Mouse (Mus musculus): Measurements from ENCODE around the gene Slc22a23. TPM values are rescaled to one million over a fixed set of nuclear protein-coding genes. Genes with fewer than 3 reads are reported as not detected.

Slc22a23 gene
- total and polyA plus RNA-seq, 2 experiments from 2014 or later, result 10.3 to 87.9 TPM

- H3K9me3 ChIP-seq (ENCODE audit: low read length), result no peaks in the 10 kb centered on the region
- ATAC-seq (0 out of 2 replicates have a peak, but pooled peaks have one; percentile 5), DNase-seq (no peak)
- no peak overlapping the region for H3K9ac ChIP-seq
- no peak overlapping the region for H3K27ac ChIP-seq (ENCODE audit: low read depth, low read length)
- peaks cover 13% of the 10 kb centered on the region; the same call in 1 of the 2 replicates for H3K4me1 ChIP-seq (ENCODE audit: insufficient read depth)
- H3K27me3 ChIP-seq (ENCODE audit: insufficient read depth, low read length), result no peaks in the 10 kb centered on the region
- H3K4me2 ChIP-seq (ENCODE audit: low read depth), result no peak overlapping the region
- no peak for TF ChIP-seq CTCF (IDR thresholded peaks at IDR 0.05; ENCODE audit: low read depth)
- no peaks in the 10 kb centered on the region for H3K36me3 ChIP-seq (ENCODE audit: insufficient read depth)
- no peak overlapping the region for H3K4me3 ChIP-seq (ENCODE audit: low read depth, low read length)
- WGBS, result 35% methylated on average over 12 of the region's 12 CpGs
These were observed 117.0 kb downstream of the Slc22a23 start for GRCm38 (mm10) chr13:34227720-34228661.

DNA sequence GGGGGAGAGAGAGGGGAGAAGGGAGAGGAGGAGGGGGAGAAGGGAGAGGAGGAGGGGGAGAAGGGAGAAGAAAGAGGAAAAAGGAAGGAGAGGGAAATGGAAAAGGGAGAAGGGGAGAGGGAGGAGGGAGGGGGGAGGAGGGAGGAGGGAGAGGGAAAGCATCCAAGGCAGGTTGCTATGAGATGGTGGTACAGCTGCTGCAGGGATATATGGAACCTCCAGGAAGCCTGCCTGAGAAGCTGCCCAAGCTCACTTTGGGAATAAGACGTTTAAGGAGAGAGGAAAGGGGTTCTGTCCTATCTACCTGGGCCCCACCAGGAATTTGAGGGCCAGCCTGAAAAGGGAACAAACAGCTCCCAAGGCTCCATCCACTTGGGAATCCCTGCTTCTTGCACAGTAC, 118.0 kb downstream of the Slc22a23 start:
- no peaks in the 10 kb centered on the region for H3K27me3 ChIP-seq (ENCODE audit: insufficient read depth, low read length)
- no peak overlapping the region for H3K27ac ChIP-seq (ENCODE audit: low read depth, low read length)
- ATAC-seq, result no peak
- WGBS, result 8% methylated on average over 1 of the region's 1 CpGs
- H3K4me1 ChIP-seq (ENCODE audit: insufficient read depth), result peaks cover 15% of the 10 kb centered on the region; the same call in 1 of the 2 replicates
- TF ChIP-seq CTCF (IDR thresholded peaks at IDR 0.05; ENCODE audit: low read depth), result no peak
- peak; percentile 22 for DNase-seq
- H3K4me3 ChIP-seq (ENCODE audit: low read depth, low read length), result no peak overlapping the region
- H3K9me3 ChIP-seq (ENCODE audit: low read length), result no peaks in the 10 kb centered on the region
- H3K4me2 ChIP-seq (ENCODE audit: low read depth), result no peak overlapping the region
- no peaks in the 10 kb centered on the region for H3K36me3 ChIP-seq (ENCODE audit: insufficient read depth)
- no peak overlapping the region for H3K9ac ChIP-seq

DNA sequence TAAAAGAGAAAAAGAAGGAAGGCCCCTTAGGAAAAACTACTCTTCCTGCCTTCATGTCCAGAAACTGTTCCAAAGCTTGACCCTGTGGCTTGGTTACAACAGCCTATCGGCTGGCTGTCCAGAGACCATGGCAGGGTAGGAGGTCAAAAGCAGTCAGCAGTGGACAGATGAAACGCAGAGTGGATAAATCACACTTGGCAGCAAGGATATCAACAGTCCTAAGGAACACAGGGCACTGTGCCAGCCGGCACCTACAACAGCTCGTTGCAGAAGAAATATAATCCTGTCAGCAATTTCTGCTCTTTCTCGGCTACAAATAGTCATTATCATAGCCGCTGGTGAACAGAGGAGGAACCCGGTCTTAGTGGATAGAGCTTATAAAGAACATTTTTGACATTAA, 122.0 kb downstream of the Slc22a23 start:
- H3K4me2 ChIP-seq (ENCODE audit: low read depth), result no peak overlapping the region
- no peaks in the 10 kb centered on the region for H3K27me3 ChIP-seq (ENCODE audit: insufficient read depth, low read length)
- H3K27ac ChIP-seq (ENCODE audit: low read depth, low read length), result no peak overlapping the region
- DNase-seq (no peak), ATAC-seq (no peak)
- peaks cover 9% of the 10 kb centered on the region; the same call in 1 of the 2 replicates for H3K36me3 ChIP-seq (ENCODE audit: insufficient read depth)
- peaks cover 12% of the 10 kb centered on the region; the same call in 1 of the 2 replicates for H3K4me1 ChIP-seq (ENCODE audit: insufficient read depth)
- TF ChIP-seq CTCF (IDR thresholded peaks at IDR 0.05; ENCODE audit: low read depth), result no peak
- H3K9ac ChIP-seq, result no peak overlapping the region
- H3K9me3 ChIP-seq (ENCODE audit: low read length), result no peaks in the 10 kb centered on the region
- whole genome bisulfite sequencing, result 19% methylated on average over 7 of the region's 7 CpGs
- no peak overlapping the region for H3K4me3 ChIP-seq (ENCODE audit: low read depth, low read length)

GRCm38 (mm10) chr13:34219728-34220127, 125.3 kb downstream of the Slc22a23 start:
- Histone ChIP-seq H3K27ac (ENCODE audit: low read depth, low read length) (no peak overlapping the region), H3K9ac (no peak overlapping the region), H3K4me3 (ENCODE audit: low read depth, low read length) (no peak overlapping the region), H3K36me3 (ENCODE audit: insufficient read depth) (peaks cover 9% of the 10 kb centered on the region; the same call in 1 of the 2 replicates), H3K4me1 (ENCODE audit: insufficient read depth) (peaks cover 9% of the 10 kb centered on the region; the same call in 1 of the 2 replicates), H3K27me3 (ENCODE audit: insufficient read depth, low read length) (no peaks in the 10 kb centered on the region), H3K9me3 (ENCODE audit: low read length) (no peaks in the 10 kb centered on the region), H3K4me2 (ENCODE audit: low read depth) (no peak overlapping the region)
- ATAC-seq (no peak), DNase-seq (no peak)
- WGBS, result 77% methylated on average over 3 of the region's 3 CpGs
- TF ChIP-seq CTCF (IDR thresholded peaks at IDR 0.05; ENCODE audit: low read depth), result no peak

GRCm38 (mm10) chr13:34218776-34219175, 126.2 kb downstream of the Slc22a23 start:
- no peak for TF ChIP-seq CTCF (IDR thresholded peaks at IDR 0.05; ENCODE audit: low read depth)
- Histone ChIP-seq H3K4me2 (ENCODE audit: low read depth) (no peak overlapping the region), H3K27ac (ENCODE audit: low read depth, low read length) (no peak overlapping the region), H3K4me1 (ENCODE audit: insufficient read depth) (peaks cover 9% of the 10 kb centered on the region; the same call in 1 of the 2 replicates), H3K9me3 (ENCODE audit: low read length) (no peaks in the 10 kb centered on the region), H3K9ac (no peak overlapping the region), H3K36me3 (ENCODE audit: insufficient read depth) (peaks cover 10% of the 10 kb centered on the region), H3K27me3 (ENCODE audit: insufficient read depth, low read length) (no peaks in the 10 kb centered on the region), H3K4me3 (ENCODE audit: low read depth, low read length) (no peak overlapping the region)
- DNase-seq, result no peak
- 19% methylated on average over 3 of the region's 3 CpGs for WGBS
- no peak for ATAC-seq

DNA sequence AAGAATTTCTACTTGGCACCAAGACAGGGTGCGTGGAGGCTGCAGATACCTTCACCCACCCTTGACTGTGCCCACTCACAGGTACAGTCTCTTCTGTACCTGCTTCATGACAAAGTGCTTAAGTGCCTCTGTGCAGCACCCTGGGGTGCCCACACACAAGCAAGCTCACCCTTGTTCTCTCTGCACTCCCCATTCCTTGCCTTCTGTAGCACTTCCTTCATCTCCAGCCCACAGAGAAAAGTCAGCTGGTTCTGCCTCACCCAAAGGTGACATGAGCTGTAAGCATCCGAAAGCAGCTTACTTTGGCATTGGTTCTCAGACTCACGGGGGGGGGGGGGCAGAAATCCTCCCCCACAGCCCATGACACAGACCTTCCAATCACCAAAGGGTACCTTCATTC, 130.1 kb downstream of the Slc22a23 start:
- Histone ChIP-seq H3K27me3 (ENCODE audit: insufficient read depth, low read length) (no peaks in the 10 kb centered on the region), H3K4me1 (ENCODE audit: insufficient read depth) (no peaks in the 10 kb centered on the region), H3K4me2 (ENCODE audit: low read depth) (no peak overlapping the region), H3K9me3 (ENCODE audit: low read length) (no peaks in the 10 kb centered on the region), H3K27ac (ENCODE audit: low read depth, low read length) (no peak overlapping the region), H3K9ac (no peak overlapping the region), H3K36me3 (ENCODE audit: insufficient read depth) (peaks cover 13% of the 10 kb centered on the region), H3K4me3 (ENCODE audit: low read depth, low read length) (no peak overlapping the region)
- 83% methylated on average over 3 of the region's 3 CpGs for WGBS
- no peak for TF ChIP-seq CTCF (IDR thresholded peaks at IDR 0.05; ENCODE audit: low read depth)
- no peak for ATAC-seq
- DNase-seq, result no peak

DNA sequence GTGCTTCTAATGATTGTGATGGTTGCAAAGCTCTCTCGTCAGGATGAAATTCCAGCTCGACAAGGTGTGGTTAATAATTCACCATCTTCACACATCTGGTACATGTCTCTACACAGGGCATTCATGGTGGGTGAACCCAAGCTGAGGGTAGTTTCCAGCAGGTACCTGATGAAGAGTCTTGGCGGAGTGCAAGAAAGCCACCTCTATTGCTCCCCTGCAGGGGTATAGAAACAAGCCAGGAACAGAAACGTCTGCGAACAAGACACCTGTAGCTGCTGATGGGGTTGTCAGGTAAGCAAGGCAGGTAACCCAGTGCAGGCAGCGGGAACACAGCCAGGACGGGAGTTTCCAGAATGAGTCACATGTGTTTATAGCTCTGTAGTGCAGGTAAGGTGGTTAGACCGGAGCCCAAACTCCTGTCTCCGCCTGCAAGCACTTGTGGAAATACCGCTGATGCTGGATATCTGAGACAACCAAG, 132.2 kb downstream of the Slc22a23 start:
- Histone ChIP-seq H3K4me1 (ENCODE audit: insufficient read depth) (no peaks in the 10 kb centered on the region), H3K9me3 (ENCODE audit: low read length) (no peaks in the 10 kb centered on the region), H3K27me3 (ENCODE audit: insufficient read depth, low read length) (no peaks in the 10 kb centered on the region), H3K4me2 (ENCODE audit: low read depth) (no peak overlapping the region), H3K4me3 (ENCODE audit: low read depth, low read length) (no peak overlapping the region), H3K36me3 (ENCODE audit: insufficient read depth) (peaks cover 9% of the 10 kb centered on the region), H3K27ac (ENCODE audit: low read depth, low read length) (no peak overlapping the region), H3K9ac (no peak overlapping the region)
- TF ChIP-seq CTCF (IDR thresholded peaks at IDR 0.05; ENCODE audit: low read depth), result no peak
- WGBS, result 83% methylated on average over 10 of the region's 10 CpGs
- no peak for DNase-seq
- ATAC-seq, result no peak
